Mouse (Mus musculus) CH12.LX (cell line): Measurements from ENCODE around the gene Gm8122. TPM values are rescaled to one million over a fixed set of nuclear protein-coding genes. Genes with fewer than 3 reads are reported as not detected.
"Not testable (repeated sequence)": the region's sequence is repeated elsewhere in the genome, so short reads cannot be mapped to it uniquely, and the experiment has no call there.

ENCODE experiments used
- DNase-seq: peaks from one replicate; pipeline ENCODE4 v3.0.0-alpha.2; 2013; ENCODE audit errors: extremely low read depth
- H3K27ac ChIP-seq: 2 replicates; pipeline ENCODE4 v1.5.1; 2012; ENCODE audit warnings: low read depth, mild to moderate bottlenecking, control low read depth, moderate library complexity; ENCODE audit not compliant: insufficient read depth
- H3K27me3 ChIP-seq: replicated peaks from 2 replicates; pipeline ENCODE3; 2012; ENCODE audit warnings: inconsistent platforms
- H3K36me3 ChIP-seq, 2 experiments: replicated peaks in 1 of 2; 2 replicates each; pipeline versions ENCODE3 to v1.6.1; 2012; ENCODE audit warnings: inconsistent platforms in 1 of 2, low read length in 1 of 2, mild to moderate bottlenecking in 1 of 2, mixed read lengths in 1 of 2, moderate library complexity in 1 of 2; ENCODE audit not compliant: control insufficient read depth in 1 of 2, insufficient read depth in 1 of 2
- H3K4me1 ChIP-seq, 2 experiments: 2 replicates each; pipeline ENCODE4 v1.6.1; 2012; ENCODE audit warnings: inconsistent platforms in 1 of 2, moderate library complexity in 1 of 2; ENCODE audit not compliant: insufficient read depth in 2 of 2, control insufficient read depth in 1 of 2
- H3K4me2 ChIP-seq: 2 replicates; pipeline ENCODE4 v1.6.1; 2012; ENCODE audit warnings: low read depth, mild to moderate bottlenecking, control low read depth; ENCODE audit not compliant: poor library complexity, insufficient read depth, severe bottlenecking
- H3K4me3 ChIP-seq, 3 experiments: fragments of 150-350 bp in 1 of 3; sonication (generic) in 1 of 3; replicated peaks in 1 of 3; 2 replicates each; pipeline versions ENCODE3 to v1.5.1; 2011 to 2012; ENCODE audit warnings: low read depth in 2 of 3, low read length in 2 of 3, mild to moderate bottlenecking in 2 of 3, moderate library complexity in 2 of 3, control low read depth in 1 of 3, improper control_type of control experiment in 1 of 3, inconsistent platforms in 1 of 3, mixed read lengths in 1 of 3; ENCODE audit not compliant: poor library complexity in 1 of 3
- H3K79me2 ChIP-seq: replicated peaks from 2 replicates; pipeline ENCODE4 v1.6.1; 2012; ENCODE audit warnings: mild to moderate bottlenecking, moderate library complexity; ENCODE audit not compliant: control insufficient read depth, poor library complexity, insufficient read depth, severe bottlenecking; ENCODE audit errors: extremely low read depth
- H3K9ac ChIP-seq: 2 replicates; pipeline ENCODE4 v1.6.1; 2012; ENCODE audit warnings: low read depth, mild to moderate bottlenecking, control low read depth, moderate library complexity; ENCODE audit not compliant: insufficient read depth
- H3K9me3 ChIP-seq: replicated peaks from 2 replicates; pipeline ENCODE3; 2012; ENCODE audit warnings: low read length, inconsistent platforms, mixed read lengths
- dilution Hi-C: fragments of 300-500 bp; cut with MboI; formaldehyde crosslinking; loops from 2 replicates; pipeline ENCODE4 v1.14.3; 2020; ENCODE audit warnings: low sequenced_read_pairs; ENCODE audit not compliant: extremely low pct_unique_long_range_greater_than_20kb, extremely low pct_ligation_motif_present
- in situ Hi-C: fragments of 300-500 bp; cut with MboI; formaldehyde crosslinking; loops from 3 replicates; pipeline ENCODE4 v1.14.3; 2019; ENCODE audit warnings: low sequenced_read_pairs, low pct_ligation_motif_present, low pct_unique_long_range_greater_than_20kb, mixed read lengths
- polyA plus RNA-seq: library from polyadenylated mRNA; unstranded; fragments of >175 nt; gene quantifications from 2 replicates; pipeline ENCODE4 v1.2.1, GENCODE M21; 2012; ENCODE audit warnings: low read depth; ENCODE audit not compliant: insufficient read length
- total RNA-seq, 2 experiments: library from RNA; depleted of rRNA; stranded (reverse); fragments of 300-350 nt in 1 of 2; fragments of >200 nt in 1 of 2; gene quantifications; 2 replicates each; pipeline ENCODE4 v1.2.3; 2012 to 2014

The Gm8122 gene
- total and polyA plus RNA-seq, 3 experiments: not detected

- H3K4me1 ChIP-seq, H3K36me3 ChIP-seq, H3K9me3 ChIP-seq, DNase-seq, H3K4me2 ChIP-seq, H3K4me3 ChIP-seq, dilution Hi-C loops, H3K79me2 ChIP-seq, H3K27me3 ChIP-seq, in situ Hi-C loops, H3K27ac ChIP-seq, H3K9ac ChIP-seq: not testable (repeated sequence)
Observed at GRCm38 (mm10) chr14:43273161-43273560, 38.1 kb upstream of the Gm8122 start.

DNA sequence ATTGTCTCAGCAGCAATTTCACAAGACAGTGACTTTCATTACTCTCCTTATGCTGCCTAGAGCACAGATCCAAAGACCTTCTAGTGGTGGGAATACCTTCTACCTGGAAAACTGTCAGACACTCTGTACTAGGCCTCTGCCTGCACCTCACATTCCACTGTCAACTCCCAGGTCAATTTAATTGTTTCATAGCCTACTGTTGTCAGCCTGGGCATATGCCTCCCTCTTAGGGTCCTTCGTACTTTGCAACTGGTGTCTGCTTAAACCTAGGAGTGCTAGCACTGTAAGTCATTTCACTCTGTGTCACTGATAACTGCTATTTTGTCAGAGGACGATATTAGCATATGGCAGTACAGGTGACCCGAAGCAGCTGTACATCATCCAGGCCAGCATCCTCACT is 34.1 kb upstream of the Gm8122 start:
- H3K9me3 ChIP-seq, H3K4me1 ChIP-seq, dilution Hi-C loops, H3K79me2 ChIP-seq, H3K27ac ChIP-seq, H3K4me2 ChIP-seq, DNase-seq, H3K36me3 ChIP-seq, H3K9ac ChIP-seq, in situ Hi-C loops, H3K4me3 ChIP-seq, H3K27me3 ChIP-seq: not testable (repeated sequence)

GRCm38 (mm10) chr14:43268521-43269084 is 33.5 kb upstream of the Gm8122 start:
- H3K27ac ChIP-seq, H3K4me3 ChIP-seq, H3K27me3 ChIP-seq, dilution Hi-C loops, H3K9me3 ChIP-seq, H3K9ac ChIP-seq, in situ Hi-C loops, H3K79me2 ChIP-seq, H3K4me1 ChIP-seq, DNase-seq, H3K4me2 ChIP-seq, H3K36me3 ChIP-seq: not testable (repeated sequence)

DNA sequence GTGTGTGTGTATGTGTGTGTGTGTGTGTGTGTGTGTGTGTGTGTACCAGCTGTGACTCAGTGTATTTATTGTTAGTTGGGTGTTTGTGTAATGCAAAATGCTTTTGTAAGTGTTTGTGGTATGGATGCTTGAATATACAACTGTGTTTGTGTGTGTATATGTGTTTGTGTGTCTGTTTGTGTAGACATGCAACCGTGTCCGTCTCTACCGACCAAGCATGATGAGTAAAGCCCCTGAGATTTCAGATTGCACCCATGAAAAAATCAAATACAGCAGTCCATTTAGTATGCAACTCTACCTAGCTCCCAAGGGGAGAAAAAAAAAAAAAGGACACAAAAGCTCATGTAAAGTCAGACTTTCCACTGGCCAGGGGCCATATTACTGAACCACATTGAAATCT is 28.3 kb upstream of the Gm8122 start:
- H3K79me2 ChIP-seq, dilution Hi-C loops, H3K36me3 ChIP-seq, H3K4me1 ChIP-seq, DNase-seq, in situ Hi-C loops, H3K9ac ChIP-seq, H3K4me3 ChIP-seq, H3K27ac ChIP-seq, H3K27me3 ChIP-seq, H3K4me2 ChIP-seq, H3K9me3 ChIP-seq: not testable (repeated sequence)

GRCm38 (mm10) chr14:43258349-43258748 is 23.2 kb upstream of the Gm8122 start, which contains the start of gene Gm8126:
TSS of gene Gm8126 (plus strand) at chr14:43258649.
- H3K27me3 ChIP-seq, in situ Hi-C loops, H3K4me1 ChIP-seq, H3K9me3 ChIP-seq, H3K4me3 ChIP-seq, H3K27ac ChIP-seq, H3K79me2 ChIP-seq, DNase-seq, H3K4me2 ChIP-seq, dilution Hi-C loops, H3K36me3 ChIP-seq, H3K9ac ChIP-seq: not testable (repeated sequence)

DNA sequence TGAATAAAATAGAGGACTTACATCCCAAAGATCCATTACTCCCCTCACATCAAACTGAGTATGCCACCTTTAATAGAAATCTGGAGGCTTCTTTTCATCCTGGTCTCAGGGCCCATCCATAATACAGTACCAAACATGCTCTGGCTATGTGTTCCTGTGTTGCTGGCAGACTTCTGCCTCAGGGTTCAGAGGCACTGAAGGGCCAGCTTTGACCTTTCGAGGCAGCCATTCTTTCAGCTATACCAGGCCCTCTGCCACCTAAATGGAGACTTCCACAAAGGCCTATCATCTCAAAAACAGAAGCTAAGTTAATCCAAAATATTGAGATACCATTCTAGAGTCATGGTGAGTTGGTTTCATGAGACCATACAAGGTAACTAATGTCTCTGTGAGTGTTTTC is 21.4 kb upstream of the Gm8122 start:
- dilution Hi-C loops, H3K9ac ChIP-seq, H3K79me2 ChIP-seq, DNase-seq, H3K9me3 ChIP-seq, H3K36me3 ChIP-seq, in situ Hi-C loops, H3K4me1 ChIP-seq, H3K27ac ChIP-seq, H3K4me2 ChIP-seq, H3K27me3 ChIP-seq, H3K4me3 ChIP-seq: not testable (repeated sequence)
